Mouse (Mus musculus) embryo, embryonic 9.5 days (tissue): Measurements from ENCODE around the gene Tbx10.
"Not testable (repeated sequence)": the region's sequence is repeated elsewhere in the genome, so short reads cannot be mapped to it uniquely, and the experiment has no call there.

Experiments used
- DNase-seq: peaks from one replicate; pipeline ENCODE4 v3.0.0-alpha.2; 2017; ENCODE audit errors: extremely low spot score

Tbx10 gene

DNA sequence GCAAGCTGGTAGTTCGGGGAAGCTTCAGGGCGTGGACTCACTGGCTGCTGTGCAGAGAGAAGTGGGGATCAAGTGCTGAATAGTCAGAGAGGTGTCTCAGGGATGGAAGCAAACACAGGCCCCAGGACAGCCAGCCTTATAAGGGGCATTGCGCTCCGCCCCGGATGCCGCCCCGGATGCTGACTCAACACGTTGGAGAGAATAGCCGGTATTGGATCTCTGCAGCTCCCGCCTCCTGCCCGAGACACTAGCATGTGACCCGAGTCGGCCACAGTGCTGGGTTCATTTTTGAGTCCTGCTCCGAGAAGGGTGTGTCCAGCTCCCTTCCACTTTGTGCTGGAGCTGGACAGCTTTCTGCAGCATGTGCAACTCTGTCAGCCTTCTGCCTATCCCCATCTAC is 49.6 kb downstream of the Tbx10 start:
- no peak for DNase-seq

DNA sequence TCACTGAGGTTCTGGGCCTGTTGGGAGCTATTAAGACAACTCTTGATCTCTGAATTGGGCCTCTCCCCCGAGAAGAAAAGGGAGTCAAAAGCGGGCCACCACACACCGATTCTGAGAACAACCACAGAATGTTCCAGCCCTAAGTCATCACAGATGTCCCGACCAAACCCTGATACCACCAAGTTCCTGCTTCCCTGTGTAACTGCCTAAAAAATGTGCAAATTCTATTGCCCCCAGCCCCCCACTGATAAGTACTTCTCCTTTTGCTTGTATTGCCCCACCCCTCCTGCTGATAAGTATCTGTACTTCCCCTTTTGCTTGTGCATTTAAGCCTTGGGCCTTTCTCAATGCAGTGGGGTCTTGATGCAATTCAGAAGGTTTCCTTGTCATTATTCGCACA is 51.6 kb downstream of the Tbx10 start:
- DNase-seq: not testable (repeated sequence)

DNA sequence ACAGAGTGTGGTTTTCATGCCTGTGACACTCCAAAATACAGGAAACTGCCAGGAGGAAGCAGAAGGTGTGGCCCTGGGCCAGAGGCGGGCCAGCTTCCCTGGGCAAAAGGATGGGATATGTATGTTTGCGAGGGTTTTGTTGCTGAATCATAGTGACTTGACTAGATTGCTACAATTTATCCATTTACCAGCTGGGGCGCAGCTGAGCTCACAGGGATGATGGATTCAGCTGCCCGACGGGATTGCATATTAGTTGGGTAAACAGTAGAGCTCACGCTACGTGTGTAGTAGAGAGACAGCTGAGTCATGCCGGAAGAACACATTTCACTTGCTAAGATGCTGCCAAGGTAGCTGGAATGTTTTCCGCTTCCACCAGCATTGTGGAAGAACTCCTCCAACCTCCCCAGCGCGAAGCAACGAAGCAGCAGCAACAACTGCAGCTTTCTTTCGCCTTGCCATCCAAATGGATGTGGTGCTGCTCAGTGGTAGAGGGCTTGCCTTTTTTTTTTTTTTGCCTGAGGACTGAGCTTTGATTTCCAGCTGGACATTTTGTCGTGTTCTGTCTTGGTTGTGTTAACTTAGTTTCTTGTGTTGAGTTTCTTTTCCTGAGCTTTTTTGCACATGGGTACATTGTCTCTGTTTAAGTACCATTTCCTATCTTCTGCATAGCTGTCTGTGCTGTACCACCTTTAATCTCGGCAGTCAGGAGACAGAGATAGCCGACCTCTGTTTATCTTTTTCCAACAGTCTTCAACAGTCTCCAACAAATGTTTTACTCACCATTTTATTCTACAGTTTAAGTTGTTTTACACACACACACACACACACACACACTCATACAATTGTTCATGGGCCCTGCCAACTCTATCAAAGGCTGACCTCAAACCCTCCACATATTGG is 53.7 kb downstream of the Tbx10 start, which contains the start of gene Gstp2:
Gstp2 (minus strand) TSS at position 58 of the 900 bp plus-strand sequence.
- DNase-seq: no peak

DNA sequence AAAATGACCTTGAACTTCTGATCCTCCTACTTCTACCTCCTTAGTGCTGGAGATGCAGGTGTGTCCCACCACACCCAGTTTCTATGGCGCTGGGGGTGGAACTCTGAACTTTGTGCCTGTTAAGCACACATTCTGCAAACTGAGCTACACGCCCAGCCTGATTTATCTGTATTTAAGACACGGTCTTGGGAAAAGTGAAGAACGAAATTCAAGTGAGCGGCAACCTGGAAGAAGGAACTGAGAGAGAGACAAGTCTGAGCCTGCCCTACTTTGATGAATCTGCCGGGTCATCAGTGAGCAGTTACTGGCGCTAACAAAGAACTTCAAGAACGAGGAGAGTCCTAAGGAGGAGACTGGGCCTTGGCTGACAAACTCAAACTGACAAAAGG is 54.3 kb downstream of the Tbx10 start:
- DNase-seq: no peak

DNA sequence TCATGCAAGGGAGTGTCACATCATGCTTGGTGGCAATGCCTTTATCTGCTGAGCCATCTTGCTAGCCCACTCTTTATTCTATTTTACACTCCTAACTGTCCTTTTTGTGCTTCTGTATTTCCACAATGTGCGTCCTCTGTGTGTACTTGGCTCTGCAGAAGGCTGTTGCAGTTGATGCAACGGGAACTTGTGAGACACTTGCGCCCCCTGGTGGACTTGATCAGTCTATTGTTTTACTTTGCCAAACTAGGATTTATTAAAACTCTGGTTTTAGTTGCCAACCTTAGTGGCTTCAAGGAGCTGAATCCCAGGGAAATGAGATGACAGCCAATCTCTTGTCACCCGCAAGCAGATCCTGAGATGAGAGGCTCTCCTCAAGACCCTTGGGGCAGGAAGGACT is 55.3 kb downstream of the Tbx10 start:
- DNase-seq: peak; percentile 68

DNA sequence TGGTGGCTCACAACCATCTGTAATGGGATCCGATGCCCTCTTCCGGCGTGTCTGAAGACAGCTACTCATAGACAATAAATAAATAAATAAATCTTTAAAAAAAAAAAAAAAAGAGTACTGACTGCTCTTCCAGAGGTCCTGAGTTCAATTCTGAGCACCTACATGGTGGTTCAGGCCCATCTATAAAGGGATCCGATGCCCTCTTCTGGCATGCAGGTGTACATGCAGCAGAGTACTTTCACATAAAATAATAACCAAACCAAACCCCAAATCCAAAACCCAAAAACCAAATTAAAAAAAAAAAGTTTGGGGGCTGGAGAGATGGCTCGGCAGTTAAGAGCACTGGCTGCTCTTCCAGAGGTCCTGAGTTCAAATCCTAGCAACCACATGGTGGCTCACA is 56.5 kb downstream of the Tbx10 start:
- DNase-seq: not testable (repeated sequence)
